Comparison of ENCODE assay signal across 7 mouse cellular contexts in genomic region chr9:95512331-95513030, GRCm38 (mm10). TPM values are rescaled to one million over a fixed set of nuclear protein-coding genes. Genes with fewer than 3 reads are reported as not detected.
DNase-seq lines count a peak whose midpoint lies in the region; ATAC-seq and TF ChIP-seq lines count a peak whose summit lies in the region.

No protein-coding gene starts in this region.

- peak overlapping the region; percentile 91 for H3K27ac ChIP-seq in embryonic facial prominence, embryonic 14.5 days (replicated peaks; ENCODE audit: low read depth, low read length)
- H3K27ac ChIP-seq in intestine, embryonic 14.5 days (ENCODE audit: low read depth): peak overlapping the region; percentile 84
- H3K27ac ChIP-seq in midbrain, postnatal 0 days (ENCODE audit: low read depth, low read length): peak overlapping the region; percentile 78

- no peaks in the 10 kb centered on the region for H3K27me3 ChIP-seq in megakaryocyte, embryonic 14.5 days (replicated peaks)
- H3K27me3 ChIP-seq in embryonic facial prominence, embryonic 14.5 days (replicated peaks; ENCODE audit: control insufficient read depth, insufficient read depth, low read length): no peaks in the 10 kb centered on the region
- H3K27me3 ChIP-seq in intestine, embryonic 14.5 days (replicated peaks; ENCODE audit: control insufficient read depth, insufficient read depth, low read length): no peaks in the 10 kb centered on the region
- H3K27me3 ChIP-seq in midbrain, postnatal 0 days (ENCODE audit: insufficient read depth, low read length): no peaks in the 10 kb centered on the region

- peaks cover 37% of the 10 kb centered on the region for H3K4me1 ChIP-seq in megakaryocyte, embryonic 14.5 days
- peaks cover 16% of the 10 kb centered on the region for H3K4me1 ChIP-seq in embryonic facial prominence, embryonic 14.5 days (ENCODE audit: control insufficient read depth, insufficient read depth, low read length)
- peaks cover 18% of the 10 kb centered on the region for H3K4me1 ChIP-seq in intestine, embryonic 14.5 days (replicated peaks; ENCODE audit: control insufficient read depth, insufficient read depth, low read length)
- peaks cover 4% of the 10 kb centered on the region; the same call in 1 of the 2 replicates for H3K4me1 ChIP-seq in midbrain, postnatal 0 days (ENCODE audit: insufficient read depth, low read length)

- WGBS in embryonic facial prominence, embryonic 14.5 days: 24% methylated on average over 15 of the region's 15 CpGs
- WGBS in intestine, embryonic 14.5 days: 22% methylated on average over 15 of the region's 15 CpGs
- WGBS in midbrain, postnatal 0 days: 26% methylated on average over 15 of the region's 15 CpGs

- no peak for ATAC-seq in megakaryocyte, adult 5-6 weeks (ENCODE audit: poor library complexity, severe bottlenecking)
- ATAC-seq in embryonic facial prominence, embryonic 14.5 days (ENCODE audit: low read depth): peak; percentile 42
- peak; percentile 63 for ATAC-seq in intestine, embryonic 14.5 days (replicated peaks; ENCODE audit: low FRiP score, low TSS enrichment, low read depth)
- ATAC-seq in midbrain, postnatal 0 days (ENCODE audit: low FRiP score): peak; percentile 51; the same call in 1 of the 2 replicates
- ATAC-seq in monocyte, adult 5-6 weeks (replicated peaks; ENCODE audit: insufficient number of reproducible peaks, low FRiP score, low TSS enrichment, poor library complexity, severe bottlenecking): no peak

- TF ChIP-seq CTCF in midbrain, postnatal 0 days (IDR thresholded peaks at IDR 0.05): peak; percentile 53

- H3K4me2 ChIP-seq in embryonic facial prominence, embryonic 14.5 days (ENCODE audit: low read depth, low read length): peak overlapping the region; percentile 94
- H3K4me2 ChIP-seq in intestine, embryonic 14.5 days (ENCODE audit: low read length): peak overlapping the region; percentile 93
- H3K4me2 ChIP-seq in midbrain, postnatal 0 days (ENCODE audit: low read depth, low read length, poor library complexity, severe bottlenecking): peak overlapping the region; percentile 83

- peak overlapping the region; percentile 99 for H3K4me3 ChIP-seq in megakaryocyte, embryonic 14.5 days (replicated peaks)
- H3K4me3 ChIP-seq in embryonic facial prominence, embryonic 14.5 days (ENCODE audit: low read depth, low read length): peak overlapping the region; percentile 99
- H3K4me3 ChIP-seq in intestine, embryonic 14.5 days (ENCODE audit: low read depth, low read length): peak overlapping the region; percentile 97
- peak overlapping the region; percentile 64 for H3K4me3 ChIP-seq in midbrain, postnatal 0 days (ENCODE audit: low read depth, low read length)

- H3K9ac ChIP-seq in embryonic facial prominence, embryonic 14.5 days (ENCODE audit: low read depth, low read length): peak overlapping the region; percentile 77
- H3K9ac ChIP-seq in intestine, embryonic 14.5 days (ENCODE audit: low read length): peak overlapping the region; percentile 95
- H3K9ac ChIP-seq in midbrain, postnatal 0 days (replicated peaks; ENCODE audit: low read length, poor library complexity, severe bottlenecking): peak overlapping the region; percentile 65

- H3K9me3 ChIP-seq in megakaryocyte, embryonic 14.5 days: no peaks in the 10 kb centered on the region
- no peaks in the 10 kb centered on the region for H3K9me3 ChIP-seq in embryonic facial prominence, embryonic 14.5 days (ENCODE audit: control insufficient read depth, low read length)
- no peaks in the 10 kb centered on the region for H3K9me3 ChIP-seq in intestine, embryonic 14.5 days (ENCODE audit: control insufficient read depth, low read length)
- H3K9me3 ChIP-seq in midbrain, postnatal 0 days (ENCODE audit: low read length): no peaks in the 10 kb centered on the region

- H3K36me3 ChIP-seq in megakaryocyte, embryonic 14.5 days (replicated peaks; ENCODE audit: low read length): peaks cover 10% of the 10 kb centered on the region
- no peaks in the 10 kb centered on the region for H3K36me3 ChIP-seq in embryonic facial prominence, embryonic 14.5 days (ENCODE audit: control insufficient read depth, insufficient read depth, low read length)
- H3K36me3 ChIP-seq in intestine, embryonic 14.5 days (ENCODE audit: control insufficient read depth, insufficient read depth, low read length): 0 out of 2 replicates have a peak, but pooled peaks cover 3% of the 10 kb centered on the region
- no peaks in the 10 kb centered on the region for H3K36me3 ChIP-seq in midbrain, postnatal 0 days (ENCODE audit: insufficient read depth, low read length)

- no peak for DNase-seq in embryonic facial prominence, embryonic 14.5 days (ENCODE audit: low spot score)
- no peak for DNase-seq in intestine, embryonic 14.5 days (ENCODE audit: low spot score)
- no peak for DNase-seq in midbrain, postnatal 0 days (ENCODE audit: low spot score)
- no peak for DNase-seq in frontal cortex, postnatal 14 days (ENCODE audit: low spot score in 2 of 2)

RNA-seq across cellular contexts. Expression of gene U2surp, which starts 0.7 kb away (rescaled TPM):
- 3.1 TPM in 1 of 2 replicates, not detected in the other for polyA plus RNA-seq in megakaryocyte, embryonic 14.5 days (2012; ENCODE audit: insufficient read depth, low replicate concordance)
- 59.0 and 60.7 TPM in 2 replicates for total RNA-seq in megakaryocyte, adult 5-6 weeks (2015)
- total RNA-seq in megakaryocyte, adult 5-6 weeks (2017): 119 and 130 TPM in 2 replicates
- polyA plus RNA-seq in embryonic facial prominence, embryonic 14.5 days (2014; fragmentation: Nextera tagmentation; extraction: Ambion mirVana): 97.0 and 108 TPM in 2 replicates
- polyA plus RNA-seq in intestine, embryonic 14.5 days (2014; fragmentation: Nextera tagmentation; extraction: Ambion mirVana): 129 and 135 TPM in 2 replicates
- 37.8 and 51.2 TPM in 2 replicates for total RNA-seq in midbrain, postnatal 0 days (2014; rRNA removed)
- 116 and 138 TPM in 2 replicates for polyA plus RNA-seq in midbrain, postnatal 0 days (2015; fragmentation: Nextera tagmentation; extraction: Ambion mirVana)
- total RNA-seq in monocyte, adult 5-6 weeks (2017): 105 to 140 TPM (median 116 TPM) in 3 replicates

RNA-seq across cellular contexts. Expression of gene Paqr9, which starts 47.0 kb away (rescaled TPM):
- polyA plus RNA-seq in megakaryocyte, embryonic 14.5 days (2012; ENCODE audit: insufficient read depth, low replicate concordance): not detected in 2 replicates
- total RNA-seq in megakaryocyte, adult 5-6 weeks (2015): 0.38 and 0.84 TPM in 2 replicates
- 0.37 and 1.7 TPM in 2 replicates for total RNA-seq in megakaryocyte, adult 5-6 weeks (2017)
- 0.41 and 0.47 TPM in 2 replicates for polyA plus RNA-seq in embryonic facial prominence, embryonic 14.5 days (2014; fragmentation: Nextera tagmentation; extraction: Ambion mirVana)
- 0.05 and 0.11 TPM in 2 replicates for polyA plus RNA-seq in intestine, embryonic 14.5 days (2014; fragmentation: Nextera tagmentation; extraction: Ambion mirVana)
- total RNA-seq in midbrain, postnatal 0 days (2014; rRNA removed): 29.5 and 32.3 TPM in 2 replicates
- 6.1 and 6.5 TPM in 2 replicates for polyA plus RNA-seq in midbrain, postnatal 0 days (2015; fragmentation: Nextera tagmentation; extraction: Ambion mirVana)
- 0.57 to 1.4 TPM in 2 of 3 replicates, not detected in the other for total RNA-seq in monocyte, adult 5-6 weeks (2017)

Comparison
In these comparisons a context has a peak if more than half of its experiments do, and no peak if none do; other contexts are left out.
1. ATAC-seq: peak in embryonic facial prominence, embryonic 14.5 days (single experiment), intestine, embryonic 14.5 days (single experiment) and midbrain, postnatal 0 days (single experiment); none in megakaryocyte, adult 5-6 weeks (single experiment) and monocyte, adult 5-6 weeks (single experiment).
2. RNA of gene U2surp, which starts 0.7 kb away (polyA plus RNA-seq): 116 to 138 TPM in midbrain, postnatal 0 days, 129 to 135 TPM in intestine, embryonic 14.5 days and 97.0 to 108 TPM in embryonic facial prominence, embryonic 14.5 days; 3.1 TPM in megakaryocyte, embryonic 14.5 days; every median in the first group is over 10 times any median in the second.
3. Peak in every context shown above with its lines, with median percentiles within 50 percentile points of each other: H3K4me3 ChIP-seq, H3K27ac ChIP-seq, H3K4me2 ChIP-seq and H3K9ac ChIP-seq.